Mouse (Mus musculus) heart, adult 2 months (tissue): ENCODE data around the gene Dnajc22. TPM values are rescaled to one million over a fixed set of nuclear protein-coding genes. Genes with fewer than 3 reads are reported as not detected.

Experiments used
- DNase-seq, 2 experiments: peaks; one replicate each; pipeline ENCODE4 v3.0.0; 2021
- H3K27ac ChIP-seq: fragments of 200-600 bp; 2 replicates; pipeline ENCODE4 v1.8.1; 2022
- H3K27me3 ChIP-seq: fragments of 200-500 bp; 2 replicates; pipeline ENCODE4 v1.6.1; 2012; ENCODE audit warnings: mild to moderate bottlenecking, low read length, inconsistent platforms, mixed read lengths; ENCODE audit not compliant: control insufficient read depth, insufficient read depth
- H3K36me3 ChIP-seq: fragments of 200-500 bp; 2 replicates; pipeline ENCODE4 v1.6.1; 2012; ENCODE audit warnings: low read length, inconsistent platforms; ENCODE audit not compliant: control insufficient read depth, insufficient read depth
- H3K4me1 ChIP-seq: fragments of 200-500 bp; 2 replicates; pipeline ENCODE4 v1.6.1; 2011; ENCODE audit warnings: low read length; ENCODE audit not compliant: control insufficient read depth, insufficient read depth
- H3K4me3 ChIP-seq: fragments of 200-600 bp; 2 replicates; pipeline ENCODE4 v1.8.1; 2022
- H3K79me2 ChIP-seq: fragments of 200-500 bp; replicated peaks from 2 replicates; pipeline ENCODE4 v1.6.1; 2012; ENCODE audit warnings: mild to moderate bottlenecking, inconsistent platforms, low read length, moderate library complexity, mixed read lengths; ENCODE audit not compliant: control insufficient read depth, insufficient read depth
- H3K9ac ChIP-seq: fragments of 200-500 bp; 2 replicates; pipeline ENCODE4 v1.6.1; 2012; ENCODE audit warnings: low read depth, mild to moderate bottlenecking, control low read depth, inconsistent platforms, low read length, mixed read lengths
- CTCF ChIP-seq: fragments of 200-600 bp; IDR thresholded peaks from 2 replicates; pipeline ENCODE4 v1.8.1; 2022; ENCODE audit warnings: antibody characterized with exemption, mild to moderate bottlenecking, moderate library complexity
- EP300 ChIP-seq: fragments of 200-500 bp; IDR thresholded peaks from 2 replicates; pipeline ENCODE4 v1.6.1; 2011; ENCODE audit warnings: low read depth, low read length, control low read depth; ENCODE audit not compliant: insufficient read depth
- POLR2A ChIP-seq: fragments of 200-500 bp; IDR thresholded peaks from 2 replicates; pipeline ENCODE4 v1.6.1; 2011; ENCODE audit warnings: mild to moderate bottlenecking, low read depth, low read length, control low read depth; ENCODE audit not compliant: insufficient read depth
- WGBS: fragments of 180-500 bp; shearing (Covaris S2); methylation state at CpG from one replicate; pipeline ENCODE4 v1.1.7; 2018; 5-methylcytosine and 5-hydroxymethylcytosine counted together
- intact Hi-C: fragments of 180-260 bp; cut with DNase I; formaldehyde crosslinking; loops from one replicate; pipeline ENCODE4 v1.15.1; 2025
- polyA plus RNA-seq: library from polyadenylated mRNA; depleted of rRNA; stranded (reverse); fragments of >200 nt; gene quantifications from 2 replicates; pipeline ENCODE4 v1.2.3, GENCODE M21; 2012
- total RNA-seq, 2 experiments: library from RNA; stranded (reverse); gene quantifications; 2 replicates each; pipeline ENCODE4 v1.2.3; 2021

Dnajc22 gene
- total and polyA plus RNA-seq, 3 experiments = 0.18 to 0.57 (median 0.44) TPM

DNA sequence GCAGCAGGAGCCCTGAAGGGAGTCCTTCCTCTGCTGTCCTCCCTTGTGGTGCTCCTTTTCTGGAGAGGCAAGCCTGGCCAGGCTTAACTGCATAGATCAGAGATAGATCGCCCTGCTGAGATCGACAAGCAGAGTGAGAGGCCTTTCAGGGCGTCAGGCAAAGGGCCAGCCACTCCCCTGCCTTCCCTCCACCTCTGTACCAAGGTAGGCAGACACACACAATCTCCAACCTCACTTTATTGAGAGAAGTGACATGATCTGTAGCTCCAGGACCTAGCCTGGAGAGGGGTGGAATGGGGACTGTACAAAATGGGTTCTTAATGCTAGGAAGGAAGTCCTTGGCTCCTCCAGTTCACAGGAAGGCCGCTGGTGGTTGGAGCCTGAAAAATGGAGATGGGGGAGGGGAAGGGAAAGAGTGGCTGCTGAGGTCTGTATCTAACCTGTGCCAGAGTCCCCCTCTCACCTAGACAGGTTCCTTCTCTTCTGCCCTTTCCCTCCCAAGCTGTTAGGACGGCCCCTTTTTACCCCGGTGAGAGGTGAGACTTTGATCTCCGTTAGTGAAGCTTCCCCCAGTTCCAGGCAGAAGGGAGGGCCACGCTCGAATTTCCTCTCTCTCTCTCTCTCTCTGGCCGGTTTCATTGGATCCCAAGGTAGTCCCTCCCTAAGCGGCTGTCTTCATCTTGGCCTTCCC is 9.0 kb upstream of the Dnajc22 start:
- H3K4me1 ChIP-seq = no peaks in the 10 kb centered on the region
- DNase-seq = no peak
- H3K36me3 ChIP-seq = no peaks in the 10 kb centered on the region
- no peaks in the 10 kb centered on the region for H3K79me2 ChIP-seq
- H3K27ac ChIP-seq = no peak overlapping the region
- 28% methylated on average over 11 of the region's 11 CpGs for WGBS
- intact Hi-C loops = loop anchor here (2.0 to 5.0 kb wide), 3 partner anchors 53 to 178 kb away; no protein-coding TSS in a partner anchor
- no peak for TF ChIP-seq EP300
- no peak for TF ChIP-seq POLR2A
- no peak for TF ChIP-seq CTCF
- H3K27me3 ChIP-seq = peaks cover 10% of the 10 kb centered on the region
- no peak overlapping the region for H3K9ac ChIP-seq
- H3K4me3 ChIP-seq = no peak overlapping the region

GRCm38 (mm10) chr15:99084618-99085017 is 8.4 kb upstream of the Dnajc22 start:
- peaks cover 10% of the 10 kb centered on the region for H3K27me3 ChIP-seq
- H3K4me3 ChIP-seq = no peak overlapping the region
- DNase-seq = no peak
- no peaks in the 10 kb centered on the region for H3K79me2 ChIP-seq
- no peak for TF ChIP-seq POLR2A
- no peaks in the 10 kb centered on the region for H3K4me1 ChIP-seq
- intact Hi-C loops = loop anchor here (2.0 to 5.0 kb wide), 3 partner anchors 53 to 178 kb away; no protein-coding TSS in a partner anchor
- WGBS = 52% methylated on average over 19 of the region's 19 CpGs
- no peaks in the 10 kb centered on the region for H3K36me3 ChIP-seq
- no peak overlapping the region for H3K9ac ChIP-seq
- no peak overlapping the region for H3K27ac ChIP-seq

GRCm38 (mm10) chr15:99085997-99086396 is 7.0 kb upstream of the Dnajc22 start:
- Histone ChIP-seq H3K79me2 (no peaks in the 10 kb centered on the region), H3K27ac (no peak overlapping the region), H3K27me3 (peaks cover 10% of the 10 kb centered on the region), H3K9ac (no peak overlapping the region), H3K4me3 (no peak overlapping the region), H3K36me3 (no peaks in the 10 kb centered on the region), H3K4me1 (no peaks in the 10 kb centered on the region)
- intact Hi-C loops = loop anchor here (2.0 kb wide), 1 partner anchor 113 kb away; no protein-coding TSS in a partner anchor
- no peak for DNase-seq
- TF ChIP-seq EP300 (no peak), CTCF (no peak), POLR2A (no peak)
- WGBS = 88% methylated on average over 4 of the region's 4 CpGs

GRCm38 (mm10) chr15:99087253-99088075 is 5.5 kb upstream of the Dnajc22 start, which contains the start of gene C1ql4:
Gene C1ql4, minus strand, starts transcription at chr15:99087817.
- Histone ChIP-seq H3K27ac (no peak within 1 kb of the TSS), H3K4me1 (no peaks in the 10 kb centered on the region), H3K9ac (no peak within 1 kb of the TSS), H3K36me3 (no peaks in the 10 kb centered on the region), H3K27me3 (peaks cover 10% of the 10 kb centered on the region), H3K79me2 (no peaks in the 10 kb centered on the region), H3K4me3 (peak within 1 kb of the TSS; percentile 20)
- intact Hi-C loops = loop anchor here (2.0 kb wide), 1 partner anchor 39 kb away; no protein-coding TSS in a partner anchor
- peak; percentile 56 for TF ChIP-seq CTCF
- TF ChIP-seq EP300 = no peak
- no peak for DNase-seq
- WGBS = 13% methylated on average over 60 of the region's 60 CpGs

- peak; percentile 80 to 88 for DNase-seq
- Histone ChIP-seq H3K27ac (no peak overlapping the region), H3K36me3 (no peaks in the 10 kb centered on the region), H3K4me1 (no peaks in the 10 kb centered on the region), H3K4me3 (peak overlapping the region; percentile 20), H3K9ac (no peak overlapping the region), H3K27me3 (peaks cover 10% of the 10 kb centered on the region), H3K79me2 (no peaks in the 10 kb centered on the region)
- intact Hi-C loops = loop anchor here (2.0 kb wide), 1 partner anchor 39 kb away; no protein-coding TSS in a partner anchor
- 1% methylated on average over 27 of the region's 27 CpGs for WGBS
- no peak for TF ChIP-seq EP300
- TF ChIP-seq POLR2A = no peak
- no peak; the same call in 1 of the 2 replicates for TF ChIP-seq CTCF
Observed at GRCm38 (mm10) chr15:99088292-99088691, 4.7 kb upstream of the Dnajc22 start.
